Mouse (Mus musculus) lung, postnatal 14 days (tissue): ENCODE measurements at regions not wholly inside any gene's neighbourhood (a gene's known extent, or its start where the extent isn't known, plus 50 kb on each side); places are given as distances from the start of the nearest gene placed in this dataset.

ENCODE experiments used
- DNase-seq: peaks from one replicate; pipeline ENCODE4 v3.0.0; 2021

- peak; percentile 58 for DNase-seq
These were observed 55.3 kb upstream of the Plekha5 start for GRCm38 (mm10) chr6:140368354-140369069.

GRCm38 (mm10) chr6:140367303-140367702 is 56.6 kb upstream of the Plekha5 start:
- no peak for DNase-seq

- no peak for DNase-seq
These were observed 57.1 kb upstream of the Plekha5 start for GRCm38 (mm10) chr6:140366791-140367190.

GRCm38 (mm10) chr6:140360996-140361395 is 62.9 kb upstream of the Plekha5 start:
- DNase-seq: no peak

GRCm38 (mm10) chr6:140357901-140358300 is 66.0 kb upstream of the Plekha5 start:
- no peak for DNase-seq

GRCm38 (mm10) chr6:140357300-140357699 is 66.6 kb upstream of the Plekha5 start:
- no peak for DNase-seq

- peak; percentile 33 for DNase-seq
These were observed 69.8 kb upstream of the Plekha5 start for GRCm38 (mm10) chr6:140354082-140354481.

GRCm38 (mm10) chr6:140353610-140354009 is 70.2 kb upstream of the Plekha5 start:
- DNase-seq: no peak

- DNase-seq: no peak
These were observed 72.3 kb upstream of the Plekha5 start for GRCm38 (mm10) chr6:140351365-140352095.

- DNase-seq: no peak
These were observed 75.3 kb upstream of the Plekha5 start for GRCm38 (mm10) chr6:140348578-140348977.

GRCm38 (mm10) chr6:140346929-140347328 is 76.9 kb upstream of the Plekha5 start:
- no peak for DNase-seq

GRCm38 (mm10) chr6:140343638-140344037 is 80.2 kb upstream of the Plekha5 start:
- no peak for DNase-seq

- no peak for DNase-seq
These were observed 81.0 kb upstream of the Plekha5 start for GRCm38 (mm10) chr6:140342881-140343280.

GRCm38 (mm10) chr6:140339731-140340130 is 84.1 kb upstream of the Plekha5 start:
- no peak for DNase-seq

GRCm38 (mm10) chr6:140337897-140338749 is 85.7 kb upstream of the Plekha5 start:
- no peak for DNase-seq

GRCm38 (mm10) chr6:140337083-140337491 is 86.8 kb upstream of the Plekha5 start:
- DNase-seq: no peak

GRCm38 (mm10) chr6:140336414-140336941 is 87.4 kb upstream of the Plekha5 start:
- DNase-seq: no peak

- no peak for DNase-seq
These were observed 90.5 kb upstream of the Plekha5 start for GRCm38 (mm10) chr6:140333397-140333796.

- no peak for DNase-seq
These were observed 115.2 kb upstream of the Plekha5 start for GRCm38 (mm10) chr6:140308641-140309040.

GRCm38 (mm10) chr6:140306811-140307558 is 116.9 kb upstream of the Plekha5 start:
- DNase-seq: no peak

GRCm38 (mm10) chr6:140304105-140304504 is 119.7 kb upstream of the Plekha5 start:
- DNase-seq: no peak

GRCm38 (mm10) chr6:140300470-140301145 is 123.2 kb upstream of the Plekha5 start:
- DNase-seq: peak; percentile 78
